Mouse (Mus musculus): ENCODE measurements at regions not wholly inside any gene's neighbourhood (a gene's known extent, or its start where the extent isn't known, plus 50 kb on each side); places are given as distances from the start of the nearest gene placed in this dataset.
"Not testable (repeated sequence)": the region's sequence is repeated elsewhere in the genome, so short reads cannot be mapped to it uniquely, and the experiment has no call there.

DNA sequence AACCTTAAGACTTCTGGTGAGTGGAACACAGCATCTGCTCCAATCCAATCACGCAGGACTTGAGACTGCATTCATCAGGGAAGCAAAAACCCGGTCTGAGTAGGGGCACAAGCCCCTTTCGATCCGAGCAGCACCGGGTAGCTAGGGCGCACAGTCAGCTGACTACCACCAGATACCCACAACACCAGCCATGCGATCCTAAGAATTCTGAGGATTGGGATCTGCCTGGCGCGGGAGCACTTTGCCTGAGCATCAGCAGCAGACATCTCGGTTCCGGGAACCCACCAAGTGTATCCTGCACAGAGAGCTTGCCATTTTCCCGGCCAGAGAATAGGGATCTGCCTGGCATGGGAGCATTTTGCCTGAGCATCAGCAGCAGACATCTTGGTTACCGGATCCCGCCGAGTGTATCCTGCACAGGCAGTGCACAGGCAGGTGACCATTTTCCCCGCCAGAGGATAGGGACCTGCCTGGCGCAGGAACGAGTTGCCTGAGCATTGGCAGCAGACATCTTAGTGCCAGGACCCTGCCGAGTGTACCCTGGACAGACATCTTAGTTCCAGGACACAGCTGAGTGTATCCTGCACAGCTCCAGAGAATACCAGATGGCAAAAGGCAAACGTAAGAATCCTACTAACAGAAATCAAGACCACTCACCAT is 58.8 kb downstream of the Tpm3-rs7 start:
- H3K9me3 ChIP-seq (ENCODE audit: control insufficient read depth, insufficient read depth, low read depth, low read length); H3K36me3 ChIP-seq (ENCODE audit: control insufficient read depth, insufficient read depth, low read length, poor library complexity, severe bottlenecking); H3K4me1 ChIP-seq (ENCODE audit: control insufficient read depth in 2 of 2, insufficient read depth in 2 of 2, low read length in 2 of 2, poor library complexity in 1 of 2); in situ Hi-C loops (cut with MboI; ENCODE audit: low sequenced_read_pairs in 2 of 2, unreplicated experiment in 2 of 2); H3K27ac ChIP-seq (ENCODE audit: insufficient read depth, low read depth, low read length, poor library complexity, severe bottlenecking): not testable (repeated sequence)
- Histone ChIP-seq H3K9ac (ENCODE audit: insufficient read depth, low read depth, low read length, poor library complexity, severe bottlenecking) (peak overlapping the region; percentile 30), H3K4me3 (ENCODE audit: insufficient read depth in 1 of 2, low read depth in 1 of 2, low read length in 2 of 2, poor library complexity in 1 of 2, severe bottlenecking in 1 of 2) (peak overlapping the region; percentile 57 to 78)
- DNase-seq (ENCODE audit: low read depth, low spot score) = peak; percentile 25
